Mouse (Mus musculus): ENCODE data around the gene Zfp827.

- TF ChIP-seq CTCF (IDR thresholded peaks at IDR 0.05; ENCODE audit: extremely low read depth, insufficient read depth, insufficient read length, insufficient replicate concordance) (no peak), POLR2A (IDR thresholded peaks at IDR 0.05; ENCODE audit: low read depth, low read length) (no peak)
Measured at GRCm38 (mm10) chr8:79158357-79158756, 130.1 kb downstream of the Zfp827 start.
